Mouse (Mus musculus) layer of hippocampus, adult 8-10 months (tissue): ENCODE data around the gene Spocd1. TPM values are rescaled to one million over a fixed set of nuclear protein-coding genes. Genes with fewer than 3 reads are reported as not detected.

Source experiments
- DNase-seq, 2 experiments: peaks; one replicate each; pipeline ENCODE4 v3.0.0; 2022; ENCODE audit warnings: low spot score in 2 of 2
- total RNA-seq, 4 experiments: library from RNA; stranded (reverse); gene quantifications; 2 replicates each; pipeline ENCODE4 v1.2.4; 2022

Gene Spocd1
- total RNA-seq, 4 experiments from 2014 or later, result 0.14 to 0.68 (median 0.56) TPM

- no peak for DNase-seq
Observed at GRCm38 (mm10) chr4:130001710-130002109, 72.7 kb downstream of the Spocd1 start.

DNA sequence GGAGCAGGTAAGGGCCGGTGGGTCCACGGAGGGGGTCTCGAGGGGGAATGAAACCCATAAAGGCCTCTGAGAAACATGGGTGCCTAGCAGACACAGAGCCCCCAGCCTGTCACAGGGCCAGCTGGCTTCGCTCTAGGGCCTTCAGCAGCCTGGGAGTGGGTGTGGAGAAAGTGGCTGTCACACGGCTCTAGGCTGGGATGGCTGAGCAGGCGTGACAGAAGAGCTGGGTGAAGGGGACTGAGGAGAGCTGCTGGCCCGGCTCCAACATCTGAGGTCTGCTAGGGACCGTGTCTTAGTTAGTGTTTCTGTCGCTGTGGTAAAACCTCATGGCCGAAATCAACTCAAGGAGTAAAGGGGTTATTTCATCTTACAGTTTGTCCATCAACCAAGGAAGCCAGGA, 73.1 kb downstream of the Spocd1 start:
- DNase-seq, result no peak

DNA sequence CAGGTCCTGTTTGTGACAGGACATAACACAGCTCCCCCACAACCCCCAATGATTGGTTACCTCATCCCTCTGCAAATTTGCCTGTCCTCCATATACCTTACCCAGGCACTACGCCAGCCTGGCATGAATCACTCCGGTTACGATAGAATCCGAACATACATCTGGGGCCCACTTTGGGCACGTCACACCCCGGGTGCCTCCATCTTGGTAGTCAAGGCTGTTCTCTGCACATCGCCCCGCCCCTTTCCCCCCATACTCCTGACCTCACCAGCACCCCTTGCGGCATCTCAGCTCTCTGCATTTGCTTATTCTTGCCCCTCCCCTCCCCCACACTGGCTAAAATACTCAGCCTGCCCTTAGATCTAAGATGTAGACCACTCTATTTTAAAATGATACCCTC, 76.5 kb downstream of the Spocd1 start:
- DNase-seq, result no peak

GRCm38 (mm10) chr4:130006533-130006932, 77.5 kb downstream of the Spocd1 start:
- DNase-seq, result no peak

Other genes starting within 250 kb of the Spocd1 start
- 10 to 100 TPM; 13.4 to 16.0 (median 14.9) TPM for gene Tmem39b, start 232.4 kb upstream of the Spocd1 start, total RNA-seq
- gene Khdrbs1, start 186.9 kb upstream of the Spocd1 start, total RNA-seq, result 10 to 100 TPM; 83.3 to 90.1 (median 85.7) TPM
- 100 to 1,000 TPM; 138 to 173 (median 144) TPM for gene Ptp4a2, start 118.0 kb upstream of the Spocd1 start, total RNA-seq
- 100 to 1,000 TPM; 433 to 519 (median 493) TPM for gene Adgrb2, start 55.6 kb downstream of the Spocd1 start, total RNA-seq
- 10 to 100 TPM; 15.2 to 28.1 (median 21.2) TPM for gene Col16a1, start 118.6 kb downstream of the Spocd1 start, total RNA-seq
- gene Pef1, start 173.3 kb downstream of the Spocd1 start, total RNA-seq, result 10 to 100 TPM; 60.4 to 74.7 (median 68.3) TPM
- 1 to 10 TPM; 1.6 to 2.9 (median 2.4) TPM for gene Hcrtr1, start 210.1 kb downstream of the Spocd1 start, total RNA-seq
- 10 to 100 TPM in 3 of 4 experiments, 1 to 10 TPM in 1; 9.7 to 11.8 (median 11.0) TPM for gene Tinagl1, start 245.9 kb downstream of the Spocd1 start, total RNA-seq